Mouse (Mus musculus): ENCODE results near the gene Bub1b.

- TF ChIP-seq CTCF (conservative IDR thresholded peaks at IDR 0.05; ENCODE audit: low read length) (no peak), POU5F1 (IDR thresholded peaks at IDR 0.05; ENCODE audit: borderline replicate concordance, low read length) (no peak), NANOG (IDR thresholded peaks at IDR 0.05; ENCODE audit: borderline replicate concordance, low read length) (no peak)
These were observed 61.5 kb downstream of the Bub1b start for GRCm38 (mm10) chr2:118659493-118659892.

All from E14TG2a.4 (cell line).